Mouse (Mus musculus): ENCODE data around the gene Gatad2b.
A peak's percentile ranks its signal among the peaks of the same experiment; 100 is the strongest.

DNA sequence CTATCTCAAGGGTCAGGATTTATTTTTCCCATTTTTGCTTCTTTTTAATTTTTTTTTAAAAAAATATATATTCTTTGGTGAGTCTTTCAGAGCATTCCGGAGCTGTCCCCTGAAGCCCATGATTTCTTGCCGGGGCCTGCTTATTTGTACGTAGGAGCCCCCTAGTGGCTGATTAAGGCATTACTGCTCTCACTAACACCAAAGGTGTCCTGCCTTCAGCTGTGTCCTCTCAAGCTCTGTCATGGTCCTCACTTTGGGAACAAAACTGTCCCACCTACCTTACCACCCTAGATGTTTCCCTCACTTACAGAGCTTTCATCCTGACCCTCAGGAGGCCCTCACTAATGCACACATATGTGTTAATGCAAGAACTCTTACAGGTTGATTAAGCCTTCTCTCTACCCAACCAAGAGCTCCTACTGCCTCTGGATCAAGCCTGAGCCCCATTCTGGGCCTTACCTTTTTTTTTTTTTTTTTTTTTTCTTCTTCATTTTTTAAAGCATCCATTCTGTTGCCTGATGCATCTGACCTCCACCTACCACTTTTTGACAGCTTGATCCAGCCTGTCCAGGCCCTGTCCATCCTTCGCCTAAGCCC, 80.6 kb downstream of the Gatad2b start:
- TF ChIP-seq CTCF (IDR thresholded peaks at IDR 0.05; ENCODE audit: extremely low read depth, insufficient read length, insufficient replicate concordance, low read depth, low read length) (peak; percentile 80; the same call in 1 of the 2 replicates), POLR2A (IDR thresholded peaks at IDR 0.05; ENCODE audit: low read depth, low read length) (no peak)
